Mouse (Mus musculus) intestine, postnatal 0 days (tissue): Measurements from ENCODE around the gene Terb2. TPM values are rescaled to one million over a fixed set of nuclear protein-coding genes. Genes with fewer than 3 reads are reported as not detected.

ENCODE experiments used
- ATAC-seq: fragments of 200-750 bp; cut with Nextera tagmentation; 2 replicates; pipeline ENCODE4 v1.8.0; 2017; ENCODE audit warnings: mild to moderate bottlenecking, moderate TSS enrichment, moderate library complexity
- H3K27ac ChIP-seq: fragments of 300-500 bp; sonication (generic); 2 replicates; pipeline ENCODE4 v1.5.1; 2014; ENCODE audit warnings: mild to moderate bottlenecking, low read depth, low read length, moderate library complexity
- H3K27me3 ChIP-seq: fragments of 300-500 bp; sonication (generic); replicated peaks from 2 replicates; pipeline ENCODE4 v1.6.1; 2014; ENCODE audit warnings: low read length, mixed read lengths; ENCODE audit not compliant: control insufficient read depth, insufficient read depth
- H3K36me3 ChIP-seq: fragments of 300-500 bp; sonication (generic); 2 replicates; pipeline ENCODE4 v1.6.1; 2014; ENCODE audit warnings: mild to moderate bottlenecking, moderate library complexity; ENCODE audit not compliant: control insufficient read depth, insufficient read depth
- H3K4me1 ChIP-seq: fragments of 300-500 bp; sonication (generic); replicated peaks from 2 replicates; pipeline ENCODE4 v1.6.1; 2014; ENCODE audit warnings: antibody characterized with exemption, low read length, mixed read lengths; ENCODE audit not compliant: control insufficient read depth, insufficient read depth
- H3K4me2 ChIP-seq: fragments of 300-500 bp; sonication (generic); replicated peaks from 2 replicates; pipeline ENCODE4 v1.6.1; 2014; ENCODE audit warnings: low read depth, mild to moderate bottlenecking, moderate library complexity
- H3K4me3 ChIP-seq: fragments of 300-500 bp; sonication (generic); 2 replicates; pipeline ENCODE4 v1.5.1; 2014; ENCODE audit warnings: low read depth, low read length
- H3K9ac ChIP-seq: fragments of 300-500 bp; sonication (generic); 2 replicates; pipeline ENCODE4 v1.6.1; 2014; ENCODE audit warnings: mild to moderate bottlenecking, low read depth, low read length
- H3K9me3 ChIP-seq: fragments of 300-500 bp; sonication (generic); 2 replicates; pipeline ENCODE4 v1.6.1; 2016; ENCODE audit warnings: mixed run types; ENCODE audit not compliant: control insufficient read depth
- CTCF ChIP-seq: sonication (generic); IDR thresholded peaks from 2 replicates; pipeline ENCODE4 v1.5.1; 2016; ENCODE audit warnings: low read depth, mild to moderate bottlenecking, control low read depth, antibody characterized with exemption, moderate library complexity
- WGBS: fragments of 180-500 bp; shearing (Covaris S2); extraction: QIAGEN DNeasy Blood & Tissue Kit; methylation state at CpG from one replicate; pipeline ENCODE4 v1.1.7; 2014; 5-methylcytosine and 5-hydroxymethylcytosine counted together
- polyA plus RNA-seq: library from polyadenylated mRNA; unstranded; fragments of >200 nt; fragmentation: Nextera tagmentation; extraction: Ambion mirVana; gene quantifications from 2 replicates; pipeline ENCODE4 v1.2.1, GENCODE M21; 2015

Gene Terb2
- polyA plus RNA-seq, 1 experiment from 2014 or later: not detected

DNA sequence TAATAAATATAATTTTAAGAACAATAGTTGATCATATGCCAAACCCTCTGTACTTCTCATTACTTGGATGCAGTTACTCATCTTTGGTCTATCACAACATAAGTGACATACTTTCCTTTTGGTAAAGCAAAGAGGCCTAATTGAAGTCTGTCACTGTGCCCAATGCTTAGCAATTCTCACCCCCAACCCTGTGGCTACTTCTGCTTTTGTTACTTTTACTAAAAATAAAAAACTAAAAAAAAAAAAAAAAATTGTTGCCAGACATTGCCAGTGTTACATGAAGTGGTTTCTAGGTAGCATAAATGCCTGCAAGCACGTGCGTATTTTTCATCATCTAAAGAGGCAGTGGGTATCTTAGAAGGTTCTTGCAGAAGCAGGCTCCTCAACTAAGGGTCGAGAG, 33.2 kb upstream of the Terb2 start:
- no peak for ATAC-seq
- Histone ChIP-seq H3K9me3 (no peaks in the 10 kb centered on the region), H3K4me1 (no peaks in the 10 kb centered on the region; the same call in 1 of the 2 replicates), H3K9ac (no peak overlapping the region), H3K4me2 (no peak overlapping the region), H3K36me3 (peaks cover 43% of the 10 kb centered on the region), H3K27me3 (no peaks in the 10 kb centered on the region), H3K4me3 (no peak overlapping the region), H3K27ac (no peak overlapping the region)
- WGBS: 86% methylated on average over 3 of the region's 3 CpGs
- no peak for TF ChIP-seq CTCF

DNA sequence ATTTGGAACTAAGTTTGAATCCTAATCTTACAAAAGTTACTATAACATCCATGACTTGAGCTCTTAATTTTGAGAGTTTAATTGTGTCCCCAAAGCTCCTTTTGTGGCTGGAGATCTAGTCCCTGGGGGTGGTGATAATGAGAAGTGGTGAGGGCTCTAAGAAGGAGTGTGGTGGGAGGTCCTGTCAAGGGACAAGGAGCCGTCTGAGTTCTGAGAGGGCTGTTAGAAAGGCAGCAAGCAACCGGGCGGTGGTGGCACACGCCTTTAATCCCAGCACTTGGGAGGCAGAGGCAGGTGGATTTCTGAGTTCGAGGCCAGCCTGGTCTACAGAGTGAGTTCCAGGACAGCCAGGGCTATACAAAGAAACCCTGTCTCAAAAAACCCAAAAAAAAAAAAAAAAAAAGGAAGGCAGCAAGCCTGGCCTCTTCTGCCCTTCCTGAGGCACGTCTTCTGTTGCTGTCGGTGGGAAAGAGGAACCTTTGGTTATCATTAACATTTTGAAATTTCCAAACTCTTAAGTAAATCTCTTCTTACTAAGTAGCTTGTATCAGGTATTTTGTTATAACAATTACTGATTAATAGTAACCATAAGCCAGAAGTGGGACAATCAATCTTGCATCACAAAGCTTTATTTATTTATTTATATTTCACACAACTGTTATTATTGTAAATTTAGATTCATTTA, 32.2 kb upstream of the Terb2 start:
- Histone ChIP-seq H3K9me3 (no peaks in the 10 kb centered on the region), H3K9ac (no peak overlapping the region), H3K27me3 (no peaks in the 10 kb centered on the region), H3K4me1 (no peaks in the 10 kb centered on the region; the same call in 1 of the 2 replicates), H3K27ac (no peak overlapping the region), H3K36me3 (peaks cover 43% of the 10 kb centered on the region), H3K4me2 (no peak overlapping the region), H3K4me3 (no peak overlapping the region)
- no peak for TF ChIP-seq CTCF
- no peak for ATAC-seq
- 87% methylated on average over 6 of the region's 7 CpGs for WGBS

- TF ChIP-seq CTCF: no peak
- Histone ChIP-seq H3K4me3 (no peak overlapping the region), H3K36me3 (peaks cover 43% of the 10 kb centered on the region), H3K9ac (no peak overlapping the region), H3K9me3 (no peaks in the 10 kb centered on the region), H3K27me3 (no peaks in the 10 kb centered on the region), H3K27ac (no peak overlapping the region), H3K4me1 (no peaks in the 10 kb centered on the region; the same call in 1 of the 2 replicates), H3K4me2 (no peak overlapping the region)
- 91% methylated on average over 2 of the region's 2 CpGs for WGBS
- no peak for ATAC-seq
Measured at GRCm38 (mm10) chr2:122154479-122154878, 31.6 kb upstream of the Terb2 start.

GRCm38 (mm10) chr2:122155292-122155691, 30.8 kb upstream of the Terb2 start:
- Histone ChIP-seq H3K4me1 (no peaks in the 10 kb centered on the region; the same call in 1 of the 2 replicates), H3K4me3 (no peak overlapping the region), H3K9me3 (no peaks in the 10 kb centered on the region), H3K9ac (no peak overlapping the region), H3K27ac (no peak overlapping the region), H3K4me2 (no peak overlapping the region), H3K27me3 (no peaks in the 10 kb centered on the region), H3K36me3 (peaks cover 41% of the 10 kb centered on the region)
- TF ChIP-seq CTCF: no peak
- ATAC-seq: no peak
- WGBS: 76% methylated on average over 2 of the region's 2 CpGs

GRCm38 (mm10) chr2:122156051-122156700, 29.9 kb upstream of the Terb2 start:
- no peaks in the 10 kb centered on the region; the same call in 1 of the 2 replicates for H3K4me1 ChIP-seq
- no peak overlapping the region for H3K4me2 ChIP-seq
- TF ChIP-seq CTCF: no peak
- H3K9me3 ChIP-seq: no peaks in the 10 kb centered on the region
- H3K4me3 ChIP-seq: no peak overlapping the region
- 88% methylated on average over 4 of the region's 4 CpGs for WGBS
- peak; percentile 75 for ATAC-seq
- no peak overlapping the region for H3K9ac ChIP-seq
- H3K27me3 ChIP-seq: no peaks in the 10 kb centered on the region
- no peak overlapping the region for H3K27ac ChIP-seq
- peaks cover 32% of the 10 kb centered on the region for H3K36me3 ChIP-seq

GRCm38 (mm10) chr2:122157561-122157960, 28.5 kb upstream of the Terb2 start:
- no peak overlapping the region for H3K9ac ChIP-seq
- H3K36me3 ChIP-seq: peaks cover 19% of the 10 kb centered on the region
- no peaks in the 10 kb centered on the region; the same call in 1 of the 2 replicates for H3K4me1 ChIP-seq
- ATAC-seq: no peak
- H3K27ac ChIP-seq: no peak overlapping the region
- H3K4me2 ChIP-seq: no peak overlapping the region
- no peaks in the 10 kb centered on the region for H3K27me3 ChIP-seq
- H3K9me3 ChIP-seq: no peaks in the 10 kb centered on the region
- no peak for TF ChIP-seq CTCF
- no peak overlapping the region for H3K4me3 ChIP-seq
